Mouse (Mus musculus) E14TG2a.4 (cell line): ENCODE results near the gene Wtip.

Experiments used
- H3K27me3 ChIP-seq: 2 replicates; pipeline ENCODE4 v1.6.1; 2014; ENCODE audit warnings: low read length, control low read depth; ENCODE audit not compliant: insufficient read depth
- H3K36me3 ChIP-seq: 2 replicates; pipeline ENCODE4 v1.6.1; 2014; ENCODE audit warnings: low read length, control low read depth; ENCODE audit not compliant: insufficient read depth
- H3K4me1 ChIP-seq: replicated peaks from 2 replicates; pipeline ENCODE4 v1.6.1; 2014; ENCODE audit warnings: low read depth, low read length, control low read depth
- H3K4me3 ChIP-seq: replicated peaks from 2 replicates; pipeline ENCODE4 v1.5.1; 2014; ENCODE audit warnings: mild to moderate bottlenecking, low read length
- H3K9me3 ChIP-seq: 2 replicates; pipeline ENCODE4 v1.6.1; 2014; ENCODE audit warnings: low read length, control low read depth
- CTCF ChIP-seq: conservative IDR thresholded peaks from 2 replicates; pipeline ENCODE4 v1.5.1; 2014; ENCODE audit warnings: low read length
- NANOG ChIP-seq: IDR thresholded peaks from 2 replicates; pipeline ENCODE4 v1.6.1; 2014; ENCODE audit warnings: borderline replicate concordance, low read length, mixed read lengths
- POU5F1 ChIP-seq: IDR thresholded peaks from 2 replicates; pipeline ENCODE4 v1.6.1; 2014; ENCODE audit warnings: low read length, borderline replicate concordance

Gene Wtip

GRCm38 (mm10) chr7:34164671-34165070 is 31.6 kb upstream of the Wtip start:
- Histone ChIP-seq H3K4me1 (peaks cover 59% of the 10 kb centered on the region), H3K27me3 (no peaks in the 10 kb centered on the region), H3K4me3 (peak overlapping the region; percentile 98; the same call in 1 of the 2 replicates), H3K36me3 (peaks cover 65% of the 10 kb centered on the region), H3K9me3 (no peaks in the 10 kb centered on the region)
- TF ChIP-seq CTCF = no peak
- TF ChIP-seq POU5F1 = no peak
- no peak for TF ChIP-seq NANOG

- peaks cover 97% of the 10 kb centered on the region for H3K36me3 ChIP-seq
- no peaks in the 10 kb centered on the region for H3K9me3 ChIP-seq
- peaks cover 60% of the 10 kb centered on the region for H3K4me1 ChIP-seq
- no peaks in the 10 kb centered on the region for H3K27me3 ChIP-seq
- TF ChIP-seq CTCF (peak; percentile 70), NANOG (no peak), POU5F1 (no peak)
- no peak overlapping the region for H3K4me3 ChIP-seq
Measured at GRCm38 (mm10) chr7:34159167-34159566, 26.1 kb upstream of the Wtip start.

GRCm38 (mm10) chr7:34157994-34158393 is 24.9 kb upstream of the Wtip start:
- no peak for TF ChIP-seq CTCF
- TF ChIP-seq NANOG = no peak
- no peak for TF ChIP-seq POU5F1
- Histone ChIP-seq H3K27me3 (no peaks in the 10 kb centered on the region), H3K36me3 (peaks cover 98% of the 10 kb centered on the region), H3K4me1 (peaks cover 56% of the 10 kb centered on the region), H3K9me3 (no peaks in the 10 kb centered on the region), H3K4me3 (no peak overlapping the region)

GRCm38 (mm10) chr7:34147193-34147592 is 14.1 kb upstream of the Wtip start:
- Histone ChIP-seq H3K27me3 (no peaks in the 10 kb centered on the region), H3K36me3 (peaks cover 100% of the 10 kb centered on the region), H3K9me3 (no peaks in the 10 kb centered on the region), H3K4me3 (no peak overlapping the region), H3K4me1 (peaks cover 66% of the 10 kb centered on the region)
- TF ChIP-seq POU5F1 (no peak), NANOG (no peak), CTCF (no peak)

- Histone ChIP-seq H3K36me3 (peaks cover 62% of the 10 kb centered on the region), H3K4me3 (no peak overlapping the region), H3K9me3 (no peaks in the 10 kb centered on the region), H3K4me1 (peaks cover 62% of the 10 kb centered on the region), H3K27me3 (no peaks in the 10 kb centered on the region)
- no peak for TF ChIP-seq CTCF
- no peak for TF ChIP-seq NANOG
- no peak for TF ChIP-seq POU5F1
Measured at GRCm38 (mm10) chr7:34141123-34141522, 8.1 kb upstream of the Wtip start.

- Histone ChIP-seq H3K27me3 (no peaks in the 10 kb centered on the region), H3K4me1 (peaks cover 54% of the 10 kb centered on the region)
- TF ChIP-seq POU5F1 (no peak), NANOG (no peak), CTCF (no peak)
Measured at GRCm38 (mm10) chr7:34139493-34139892, 6.4 kb upstream of the Wtip start.

DNA sequence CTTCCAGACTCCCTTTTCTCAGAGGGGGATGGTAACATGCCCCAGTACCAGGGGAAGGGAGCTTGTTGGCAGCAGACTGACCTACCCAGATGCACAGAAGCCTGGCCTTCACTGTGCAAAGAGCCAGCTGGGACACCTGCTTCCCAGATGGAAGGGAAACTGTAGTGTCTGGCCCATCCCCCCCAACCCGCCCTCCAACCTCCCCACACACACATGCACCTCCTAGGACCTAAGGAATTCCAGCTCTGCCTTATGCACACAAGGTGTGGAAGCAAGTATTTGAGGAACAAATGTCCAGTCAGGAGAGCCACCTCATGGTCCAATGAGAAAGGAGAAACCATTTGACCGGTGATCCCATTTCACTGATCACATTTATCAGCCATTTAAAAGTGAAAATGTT is 1.3 kb upstream of the Wtip start:
- no peak overlapping the region for H3K4me3 ChIP-seq
- no peaks in the 10 kb centered on the region for H3K9me3 ChIP-seq
- H3K4me1 ChIP-seq = peaks cover 42% of the 10 kb centered on the region
- no peaks in the 10 kb centered on the region for H3K27me3 ChIP-seq
- peaks cover 17% of the 10 kb centered on the region for H3K36me3 ChIP-seq
- TF ChIP-seq POU5F1 (no peak), CTCF (no peak), NANOG (no peak)

More at GRCm38 (mm10) chr7:34139493-34139892, 6.4 kb upstream of the Wtip start:
- Histone ChIP-seq H3K9me3 (no peaks in the 10 kb centered on the region), H3K36me3 (peaks cover 46% of the 10 kb centered on the region), H3K4me3 (no peak overlapping the region)

GRCm38 (mm10) chr7:34132355-34133079 is 551 bp downstream of the Wtip start:
- Histone ChIP-seq H3K27me3 (no peaks in the 10 kb centered on the region), H3K9me3 (peaks cover 11% of the 10 kb centered on the region), H3K36me3 (peaks cover 19% of the 10 kb centered on the region), H3K4me1 (peaks cover 42% of the 10 kb centered on the region), H3K4me3 (peak overlapping the region; percentile 85)
- TF ChIP-seq CTCF = no peak
- no peak for TF ChIP-seq POU5F1
- TF ChIP-seq NANOG = no peak

DNA sequence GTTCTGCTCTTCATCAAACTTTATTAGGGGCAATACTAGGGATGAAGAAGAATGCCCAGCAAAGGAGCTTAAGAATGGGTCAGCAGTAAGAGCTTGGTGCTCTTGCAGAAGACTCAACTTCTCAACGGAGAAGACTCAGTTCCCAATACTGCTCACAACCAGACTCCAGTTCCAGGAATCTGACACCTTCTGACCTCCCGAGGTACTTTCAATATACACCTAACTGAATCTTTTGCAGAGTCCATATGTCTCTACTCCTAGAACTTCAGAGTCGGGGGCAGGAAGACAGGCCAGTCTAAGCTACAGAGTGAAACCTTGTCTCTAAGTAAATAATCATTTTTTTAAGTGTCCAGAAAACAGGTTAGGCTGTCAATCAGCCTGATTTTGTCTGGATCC is 1.1 kb downstream of the Wtip start:
- peaks cover 16% of the 10 kb centered on the region for H3K9me3 ChIP-seq
- peaks cover 42% of the 10 kb centered on the region for H3K4me1 ChIP-seq
- H3K36me3 ChIP-seq = peaks cover 22% of the 10 kb centered on the region
- H3K4me3 ChIP-seq = peak overlapping the region; percentile 85
- no peaks in the 10 kb centered on the region for H3K27me3 ChIP-seq
- TF ChIP-seq CTCF = no peak
- TF ChIP-seq POU5F1 = no peak
- no peak for TF ChIP-seq NANOG
